Mouse (Mus musculus): ENCODE measurements at regions not wholly inside any gene's neighbourhood (a gene's known extent, or its start where the extent isn't known, plus 50 kb on each side); places are given as distances from the start of the nearest gene placed in this dataset.

DNA sequence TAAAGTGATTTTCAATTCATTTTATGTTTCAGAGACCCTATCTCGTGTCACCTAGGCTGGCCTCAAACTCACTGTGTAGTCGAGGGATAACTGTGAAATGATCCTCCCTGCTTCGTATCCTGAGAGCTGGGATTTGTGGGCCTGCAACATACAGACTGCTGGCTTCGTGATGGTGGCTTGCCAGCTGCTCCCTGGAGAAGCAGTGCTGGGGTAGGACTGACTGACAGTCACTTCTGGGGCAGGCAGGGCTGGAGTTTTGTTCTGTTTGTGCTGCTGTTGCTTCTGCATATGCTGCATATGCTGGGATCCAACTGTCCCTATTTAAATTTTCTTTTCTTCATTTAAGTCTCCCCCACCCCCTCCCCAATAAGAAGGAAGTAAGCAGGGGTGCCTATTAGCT is 1217.0 kb upstream of the A1bg start:
- no peak for DNase-seq (ENCODE audit: low read depth in 1 of 2, low spot score in 2 of 2)
- Histone ChIP-seq H3K27me3 (ENCODE audit: control insufficient read depth, insufficient read depth, low read length) (no peaks in the 10 kb centered on the region), H3K36me3 (ENCODE audit: control insufficient read depth, insufficient read depth, low read length) (no peaks in the 10 kb centered on the region), H3K27ac (ENCODE audit: insufficient read depth, low read length) (no peak overlapping the region), H3K4me3 (ENCODE audit: extremely low read depth, insufficient read depth, insufficient read length) (no peak overlapping the region), H3K4me1 (ENCODE audit: control insufficient read depth, insufficient read depth, insufficient read length) (peaks cover 8% of the 10 kb centered on the region; the same call in 1 of the 2 replicates)
- no peak for TF ChIP-seq CTCF (IDR thresholded peaks at IDR 0.05; ENCODE audit: extremely low read depth, insufficient read depth, insufficient read length, insufficient replicate concordance)
- no peak for TF ChIP-seq POLR2A (IDR thresholded peaks at IDR 0.05; ENCODE audit: low read depth, low read length)
- WGBS: 85% methylated on average over 4 of the region's 4 CpGs

DNA sequence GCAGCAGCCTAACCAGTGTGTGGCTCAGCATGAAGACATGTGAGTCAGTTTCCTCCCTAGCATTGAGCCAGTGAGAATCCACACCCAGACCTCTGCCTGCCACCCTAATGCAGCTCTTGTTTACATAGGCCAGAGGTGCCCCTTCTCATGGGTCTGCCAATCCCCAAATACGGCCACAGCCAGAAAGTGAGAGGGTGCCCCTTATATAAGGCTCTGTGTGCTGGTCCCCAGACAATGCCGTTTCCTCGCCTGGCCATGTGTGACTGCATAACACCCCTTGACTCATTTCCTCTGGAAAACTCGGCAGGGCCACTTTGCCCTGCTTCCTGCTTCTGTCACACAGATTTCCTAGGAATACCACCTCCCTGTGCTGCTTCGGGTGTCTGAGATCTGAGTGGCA is 1216.4 kb upstream of the A1bg start:
- DNase-seq (ENCODE audit: low read depth in 1 of 2, low spot score in 2 of 2): no peak
- H3K4me1 ChIP-seq (ENCODE audit: control insufficient read depth, insufficient read depth, insufficient read length): peaks cover 8% of the 10 kb centered on the region; the same call in 1 of the 2 replicates
- no peak overlapping the region for H3K27ac ChIP-seq (ENCODE audit: insufficient read depth, low read length)
- H3K27me3 ChIP-seq (ENCODE audit: control insufficient read depth, insufficient read depth, low read length): no peaks in the 10 kb centered on the region
- WGBS: 63% methylated on average over 5 of the region's 5 CpGs
- no peaks in the 10 kb centered on the region for H3K36me3 ChIP-seq (ENCODE audit: control insufficient read depth, insufficient read depth, low read length)
- TF ChIP-seq POLR2A (IDR thresholded peaks at IDR 0.05; ENCODE audit: low read depth, low read length) (no peak), CTCF (IDR thresholded peaks at IDR 0.05; ENCODE audit: extremely low read depth, insufficient read depth, insufficient read length, insufficient replicate concordance) (no peak)
- no peak overlapping the region for H3K4me3 ChIP-seq (ENCODE audit: extremely low read depth, insufficient read depth, insufficient read length)

DNA sequence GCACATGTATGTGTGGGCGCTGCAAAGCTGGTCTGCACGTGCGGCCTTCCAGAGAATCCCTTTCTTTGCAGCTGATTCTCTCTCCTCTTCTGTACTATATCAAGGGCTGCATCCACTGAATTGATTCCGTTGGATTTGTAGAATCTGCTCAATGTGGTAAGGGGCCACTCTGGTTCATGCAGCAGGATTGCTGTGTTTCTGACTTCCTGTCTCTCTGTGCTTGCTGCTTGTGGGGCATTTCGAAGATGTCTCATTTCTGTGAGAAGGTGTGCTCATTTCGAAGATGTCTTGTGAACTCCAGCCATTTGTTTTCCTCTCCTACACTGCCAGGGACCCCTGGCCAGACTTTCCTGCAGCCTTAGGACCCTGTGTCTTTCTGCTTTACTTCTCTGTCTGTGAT is 1215.9 kb upstream of the A1bg start:
- H3K36me3 ChIP-seq (ENCODE audit: control insufficient read depth, insufficient read depth, low read length): no peaks in the 10 kb centered on the region
- no peak overlapping the region for H3K4me3 ChIP-seq (ENCODE audit: extremely low read depth, insufficient read depth, insufficient read length)
- H3K27me3 ChIP-seq (ENCODE audit: control insufficient read depth, insufficient read depth, low read length): no peaks in the 10 kb centered on the region
- WGBS: 86% methylated on average over 6 of the region's 6 CpGs
- no peak overlapping the region for H3K27ac ChIP-seq (ENCODE audit: insufficient read depth, low read length)
- TF ChIP-seq CTCF (IDR thresholded peaks at IDR 0.05; ENCODE audit: extremely low read depth, insufficient read depth, insufficient read length, insufficient replicate concordance) (no peak), POLR2A (IDR thresholded peaks at IDR 0.05; ENCODE audit: low read depth, low read length) (no peak)
- peaks cover 8% of the 10 kb centered on the region; the same call in 1 of the 2 replicates for H3K4me1 ChIP-seq (ENCODE audit: control insufficient read depth, insufficient read depth, insufficient read length)
- DNase-seq (ENCODE audit: low read depth in 1 of 2, low spot score in 2 of 2): no peak

DNA sequence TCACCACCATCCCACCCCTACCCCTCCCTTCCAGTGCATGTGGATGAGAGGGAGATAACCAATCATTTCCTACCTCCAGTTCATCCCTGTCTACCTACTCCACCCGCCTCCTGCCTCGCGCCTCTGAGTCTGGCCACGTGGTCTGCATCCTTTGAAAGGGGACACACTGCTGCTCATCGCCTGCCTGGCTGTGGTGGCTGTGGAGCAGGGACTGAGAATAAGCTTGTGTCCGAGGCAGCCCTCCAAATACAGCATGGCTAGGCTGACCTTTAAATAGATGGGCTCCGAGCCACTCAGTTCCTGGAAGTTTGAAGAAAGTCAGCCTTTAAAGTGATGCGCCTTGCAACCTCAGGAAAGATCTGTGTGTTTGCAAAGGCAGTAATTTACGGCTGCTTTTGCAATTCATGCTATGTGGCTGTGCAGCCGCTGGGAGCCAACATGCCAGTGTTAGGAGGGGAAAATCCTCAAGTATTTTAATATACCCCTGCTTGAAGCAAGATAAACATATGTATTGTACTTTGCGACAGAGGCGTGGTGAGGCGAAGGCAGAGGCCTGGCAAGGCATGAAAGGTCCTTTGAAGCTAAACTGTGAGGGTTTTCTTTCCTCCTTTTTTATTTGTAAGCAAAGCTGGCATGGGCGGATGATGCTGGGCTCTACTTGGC is 1214.3 kb upstream of the A1bg start:
- H3K4me1 ChIP-seq (ENCODE audit: control insufficient read depth, insufficient read depth, insufficient read length): peaks cover 6% of the 10 kb centered on the region; the same call in 1 of the 2 replicates
- DNase-seq (ENCODE audit: low read depth in 1 of 2, low spot score in 2 of 2): no peak
- H3K27ac ChIP-seq (ENCODE audit: insufficient read depth, low read length): no peak overlapping the region
- TF ChIP-seq CTCF (IDR thresholded peaks at IDR 0.05; ENCODE audit: extremely low read depth, insufficient read depth, insufficient read length, insufficient replicate concordance): no peak
- TF ChIP-seq POLR2A (IDR thresholded peaks at IDR 0.05; ENCODE audit: low read depth, low read length): no peak
- no peaks in the 10 kb centered on the region for H3K27me3 ChIP-seq (ENCODE audit: control insufficient read depth, insufficient read depth, low read length)
- H3K36me3 ChIP-seq (ENCODE audit: control insufficient read depth, insufficient read depth, low read length): no peaks in the 10 kb centered on the region
- 83% methylated on average over 14 of the region's 14 CpGs for WGBS
- no peak overlapping the region for H3K4me3 ChIP-seq (ENCODE audit: extremely low read depth, insufficient read depth, insufficient read length)

DNA sequence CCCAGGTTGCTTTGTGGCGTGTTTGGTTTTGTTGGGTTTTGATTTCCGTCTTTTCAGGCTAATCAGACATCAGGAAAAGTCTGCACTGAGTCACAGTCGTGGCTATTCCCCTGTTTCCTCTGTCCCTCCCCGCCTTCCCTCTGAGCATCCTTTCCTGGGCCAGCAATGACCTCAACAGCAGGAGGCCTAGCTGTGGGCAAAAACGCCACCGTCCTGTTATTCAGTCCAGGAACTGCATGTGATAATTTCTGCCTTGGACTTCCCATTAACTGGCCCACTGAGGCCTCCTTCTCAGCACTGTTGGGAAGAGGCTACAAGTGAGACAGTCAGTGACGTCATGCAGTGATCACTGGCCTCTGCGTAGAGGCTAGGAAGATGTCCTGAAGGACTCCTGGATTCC is 1212.0 kb upstream of the A1bg start:
- H3K27me3 ChIP-seq (ENCODE audit: control insufficient read depth, insufficient read depth, low read length): no peaks in the 10 kb centered on the region
- H3K36me3 ChIP-seq (ENCODE audit: control insufficient read depth, insufficient read depth, low read length): no peaks in the 10 kb centered on the region
- H3K4me1 ChIP-seq (ENCODE audit: control insufficient read depth, insufficient read depth, insufficient read length): peaks cover 10% of the 10 kb centered on the region; the same call in 1 of the 2 replicates
- H3K4me3 ChIP-seq (ENCODE audit: extremely low read depth, insufficient read depth, insufficient read length): no peak overlapping the region
- WGBS: 82% methylated on average over 8 of the region's 8 CpGs
- TF ChIP-seq CTCF (IDR thresholded peaks at IDR 0.05; ENCODE audit: extremely low read depth, insufficient read depth, insufficient read length, insufficient replicate concordance): no peak
- TF ChIP-seq POLR2A (IDR thresholded peaks at IDR 0.05; ENCODE audit: low read depth, low read length): no peak
- H3K27ac ChIP-seq (ENCODE audit: insufficient read depth, low read length): no peak overlapping the region
- no peak for DNase-seq (ENCODE audit: low read depth in 1 of 2, low spot score in 2 of 2)

DNA sequence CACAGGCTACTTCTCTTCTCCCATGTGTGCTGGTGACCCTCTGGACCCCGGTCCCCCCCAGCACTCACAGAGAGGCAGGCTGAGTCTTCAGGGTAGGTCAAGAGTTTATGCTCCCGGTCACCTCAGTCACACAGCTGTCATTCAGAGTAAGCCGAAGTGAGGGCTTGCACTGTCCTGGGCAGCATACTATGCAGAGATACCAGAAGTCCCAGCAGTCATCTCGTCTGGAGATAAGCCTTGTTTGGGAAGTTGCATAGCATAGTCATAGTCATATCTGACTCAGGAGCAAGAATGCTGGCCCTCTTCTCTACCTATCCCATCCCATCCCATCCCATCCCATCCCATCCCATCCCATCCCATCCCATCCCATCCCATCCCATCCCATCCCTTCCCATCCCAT is 1211.5 kb upstream of the A1bg start:
- H3K4me1 ChIP-seq (ENCODE audit: control insufficient read depth, insufficient read depth, insufficient read length): peaks cover 9% of the 10 kb centered on the region; the same call in 1 of the 2 replicates
- WGBS: 86% methylated on average over 4 of the region's 4 CpGs
- no peak for TF ChIP-seq CTCF (IDR thresholded peaks at IDR 0.05; ENCODE audit: extremely low read depth, insufficient read depth, insufficient read length, insufficient replicate concordance)
- no peak for TF ChIP-seq POLR2A (IDR thresholded peaks at IDR 0.05; ENCODE audit: low read depth, low read length)

DNA sequence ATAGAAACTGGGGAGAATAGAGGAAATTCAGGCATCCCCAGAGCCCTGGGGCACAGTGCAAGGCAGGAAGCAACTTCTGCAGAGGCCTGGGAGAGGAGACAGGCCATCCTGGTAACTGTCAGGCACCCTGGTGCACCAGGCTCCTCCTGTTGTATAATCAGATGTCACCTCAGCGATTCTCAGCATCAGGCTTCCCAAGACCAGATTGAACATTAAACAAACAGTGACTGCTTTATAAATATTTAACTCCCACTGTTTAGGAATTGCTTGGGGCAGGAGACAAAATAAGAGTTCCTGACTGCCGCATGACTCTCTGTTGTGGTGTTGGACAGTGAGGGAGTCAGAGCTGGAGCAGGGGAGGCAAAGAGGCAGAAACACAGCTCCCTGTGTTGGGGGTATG is 1210.1 kb upstream of the A1bg start:
- no peak overlapping the region for H3K4me3 ChIP-seq (ENCODE audit: extremely low read depth, insufficient read depth, insufficient read length)
- H3K27ac ChIP-seq (ENCODE audit: insufficient read depth, low read length): no peak overlapping the region
- no peaks in the 10 kb centered on the region for H3K36me3 ChIP-seq (ENCODE audit: control insufficient read depth, insufficient read depth, low read length)
- H3K4me1 ChIP-seq (ENCODE audit: control insufficient read depth, insufficient read depth, insufficient read length): peaks cover 5% of the 10 kb centered on the region; the same call in 1 of the 2 replicates
- WGBS: 86% methylated on average over 2 of the region's 2 CpGs
- DNase-seq (ENCODE audit: low read depth in 1 of 2, low spot score in 2 of 2): no peak
- TF ChIP-seq CTCF (IDR thresholded peaks at IDR 0.05; ENCODE audit: extremely low read depth, insufficient read depth, insufficient read length, insufficient replicate concordance) (no peak), POLR2A (IDR thresholded peaks at IDR 0.05; ENCODE audit: low read depth, low read length) (no peak)
- no peaks in the 10 kb centered on the region for H3K27me3 ChIP-seq (ENCODE audit: control insufficient read depth, insufficient read depth, low read length)

More for the DNA sequence above, 1211.5 kb upstream of the A1bg start:
- H3K27ac ChIP-seq (ENCODE audit: insufficient read depth, low read length): no peak overlapping the region
- no peaks in the 10 kb centered on the region for H3K27me3 ChIP-seq (ENCODE audit: control insufficient read depth, insufficient read depth, low read length)
- H3K4me3 ChIP-seq (ENCODE audit: extremely low read depth, insufficient read depth, insufficient read length): no peak overlapping the region
- H3K36me3 ChIP-seq (ENCODE audit: control insufficient read depth, insufficient read depth, low read length): no peaks in the 10 kb centered on the region
- DNase-seq (ENCODE audit: low read depth in 1 of 2, low spot score in 2 of 2): no peak

Data from spleen, adult 2 months (tissue).